Mouse (Mus musculus): ENCODE results near the gene Hoxa10.

The Hoxa10 gene

GRCm38 (mm10) chr6:52218643-52219215 is 21.9 kb downstream of the Hoxa10 start:
- peak; percentile 0 to 33 for DNase-seq (ENCODE audit: low spot score in 2 of 2)

GRCm38 (mm10) chr6:52217895-52218642 is 22.6 kb downstream of the Hoxa10 start:
- peak in 1 of 2 experiments; percentile 1 for DNase-seq (ENCODE audit: low spot score in 2 of 2)

- peak in 1 of 2 experiments; percentile 90 for DNase-seq (ENCODE audit: low spot score in 2 of 2)
Measured at GRCm38 (mm10) chr6:52217459-52217768, 23.2 kb downstream of the Hoxa10 start.

- DNase-seq (ENCODE audit: low spot score in 2 of 2) = peak; percentile 30 to 79
Measured at GRCm38 (mm10) chr6:52216691-52217458, 23.8 kb downstream of the Hoxa10 start.

DNA sequence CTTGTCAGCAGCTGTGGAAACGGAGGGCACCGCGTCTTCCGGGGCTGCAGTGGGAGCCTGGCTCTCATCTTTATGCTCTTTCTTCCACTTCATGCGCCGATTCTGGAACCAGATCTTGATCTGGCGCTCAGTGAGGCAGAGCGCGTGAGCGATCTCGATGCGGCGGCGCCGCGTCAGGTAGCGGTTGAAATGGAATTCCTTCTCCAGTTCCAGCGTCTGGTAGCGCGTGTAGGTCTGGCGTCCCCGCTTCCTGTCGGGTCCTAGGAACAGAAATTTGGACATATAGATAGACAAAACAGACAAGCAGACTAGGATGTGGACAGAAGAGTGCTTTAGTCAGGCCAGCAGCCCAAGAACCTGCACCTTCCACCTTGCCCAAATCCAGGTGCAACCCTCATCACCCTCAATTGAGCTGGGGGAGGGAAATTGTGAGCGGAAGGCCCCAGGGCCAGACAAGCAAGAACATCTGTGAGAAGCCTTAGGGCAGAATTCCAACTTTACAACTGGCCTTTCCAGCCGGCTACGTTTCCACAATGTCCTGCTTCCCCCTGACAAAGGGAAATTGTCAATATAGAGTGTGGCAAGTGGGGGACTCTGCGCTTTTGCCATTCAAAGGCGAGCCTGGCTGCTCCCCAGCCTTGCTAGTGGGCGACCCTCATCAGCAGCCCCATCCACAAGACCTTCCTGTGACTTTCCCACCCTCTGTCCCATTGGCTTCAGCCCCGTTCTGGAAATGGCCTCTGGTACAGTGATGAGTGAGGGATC is 24.7 kb downstream of the Hoxa10 start:
- peak; percentile 2 to 42 for DNase-seq (ENCODE audit: low spot score in 2 of 2)

DNA sequence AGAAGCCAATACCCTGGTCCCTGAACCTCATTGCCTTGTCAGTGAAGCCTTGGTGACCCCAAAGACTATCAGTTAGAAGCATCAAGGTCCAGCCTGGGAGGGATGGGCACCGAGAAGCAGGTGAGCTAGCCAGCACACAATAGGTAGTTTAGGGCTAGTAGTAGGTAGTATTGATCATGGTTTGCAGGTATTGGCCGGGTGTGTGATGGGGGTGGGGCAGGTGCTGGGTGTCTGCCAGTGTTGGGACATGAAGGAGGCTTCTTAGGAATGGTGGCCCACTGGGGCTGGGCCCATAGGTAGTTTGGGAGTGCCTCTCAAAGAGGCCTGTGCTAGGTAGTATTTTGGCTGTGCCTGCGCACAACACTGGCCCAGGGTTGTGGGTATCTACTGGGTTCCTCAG is 25.6 kb downstream of the Hoxa10 start:
- DNase-seq (ENCODE audit: low spot score in 2 of 2) = no peak

GRCm38 (mm10) chr6:52214271-52214670 is 26.4 kb downstream of the Hoxa10 start:
- no peak for DNase-seq (ENCODE audit: low spot score in 2 of 2)

- DNase-seq (ENCODE audit: low spot score in 2 of 2) = peak; percentile 73 to 76
Measured at GRCm38 (mm10) chr6:52213119-52213986, 27.3 kb downstream of the Hoxa10 start, which contains the start of the genes Hoxa3 and Gm28308. TSS of gene Hoxa3 (minus strand) at chr6:52213336. TSS of gene Gm28308 (minus strand) at chr6:52213339.

GRCm38 (mm10) chr6:52212556-52213118 is 28.0 kb downstream of the Hoxa10 start:
- DNase-seq (ENCODE audit: low spot score in 2 of 2) = peak in 1 of 2 experiments; percentile 36

GRCm38 (mm10) chr6:52211961-52212360 is 28.7 kb downstream of the Hoxa10 start:
- DNase-seq (ENCODE audit: low spot score in 2 of 2) = peak in 1 of 2 experiments; percentile 8

DNA sequence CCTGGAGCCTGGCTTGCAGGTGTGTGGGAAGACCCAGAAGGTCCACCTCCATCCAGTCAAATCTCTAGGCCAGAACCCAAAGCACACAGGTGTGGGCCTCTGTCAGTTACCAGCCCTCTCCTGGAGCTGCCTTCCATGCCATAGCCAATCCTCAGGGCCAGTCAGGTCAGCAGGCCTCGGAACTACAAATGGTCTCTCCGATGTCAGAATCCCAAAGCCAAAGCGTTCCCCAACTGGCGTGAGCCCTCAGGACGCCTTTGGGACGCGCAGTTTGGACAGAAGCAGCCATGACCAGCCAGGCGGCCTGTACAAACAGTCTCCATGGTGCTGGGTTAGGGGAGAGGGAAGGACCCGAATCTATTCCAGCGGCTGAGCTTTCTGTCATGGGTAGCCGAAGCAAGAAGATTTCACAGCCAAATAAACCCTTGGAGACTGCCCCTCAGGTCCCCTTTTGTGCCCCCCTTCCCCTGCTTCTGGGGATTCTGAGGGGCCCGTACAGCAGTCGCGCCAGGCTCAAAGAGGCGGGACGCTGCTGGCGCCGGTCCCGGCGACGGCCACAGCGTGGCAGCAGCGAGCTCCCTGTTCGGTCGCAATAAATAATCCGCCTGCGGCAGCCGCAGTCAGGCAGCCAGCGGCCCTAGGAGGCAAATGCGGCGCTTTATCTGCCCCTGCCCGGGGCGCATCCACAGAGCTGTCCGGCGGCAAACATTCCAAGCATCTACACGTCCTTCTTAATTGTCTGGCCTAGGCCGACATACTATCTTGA is 29.3 kb downstream of the Hoxa10 start:
- peak in 1 of 2 experiments; percentile 75 for DNase-seq (ENCODE audit: low spot score in 2 of 2)

- no peak for DNase-seq (ENCODE audit: low spot score in 2 of 2)
Measured at GRCm38 (mm10) chr6:52209685-52210046, 31.0 kb downstream of the Hoxa10 start.

DNA sequence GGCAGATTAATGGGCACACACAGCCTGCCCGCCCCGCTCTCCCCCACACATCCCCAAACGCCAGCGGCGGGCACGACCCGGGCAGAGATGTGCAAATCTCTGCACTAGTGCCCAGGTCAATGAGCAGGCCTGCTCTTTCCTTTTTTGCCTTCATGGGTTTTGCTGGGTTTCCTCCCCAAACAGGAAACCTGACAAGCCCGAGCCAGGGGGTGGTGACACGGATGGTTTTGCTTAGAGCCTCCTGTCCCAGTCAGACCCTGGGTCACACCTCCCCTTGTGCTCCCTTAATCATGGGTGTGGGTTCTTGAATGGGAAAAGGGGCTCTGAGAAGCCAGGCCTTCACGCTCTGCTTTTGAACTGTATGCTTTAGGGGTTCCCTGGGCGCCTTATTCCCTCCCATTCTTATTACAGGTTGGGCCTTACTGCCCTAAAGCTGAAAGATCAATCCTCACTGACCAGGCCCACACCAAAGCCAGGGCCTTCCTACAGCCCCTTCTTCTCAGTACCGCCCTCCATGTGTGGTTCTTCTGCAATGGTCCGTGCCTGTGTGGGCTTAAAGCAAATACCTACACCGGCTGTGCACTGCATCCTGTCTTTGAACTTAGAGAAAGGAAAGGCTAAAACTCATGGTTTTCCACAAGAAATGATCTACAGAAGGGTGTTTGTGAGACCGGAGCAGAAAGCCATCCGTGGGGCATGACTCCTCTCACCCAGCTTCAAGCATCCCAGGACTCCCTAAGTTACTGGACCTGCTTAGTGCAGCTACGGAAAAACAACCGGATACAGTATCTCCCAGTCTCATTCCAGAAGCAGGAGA is 31.6 kb downstream of the Hoxa10 start:
- DNase-seq (ENCODE audit: low spot score in 2 of 2) = peak in 1 of 2 experiments; percentile 5

- DNase-seq (ENCODE audit: low spot score in 2 of 2) = peak in 1 of 2 experiments; percentile 30
Measured at GRCm38 (mm10) chr6:52208072-52208867, 32.4 kb downstream of the Hoxa10 start, which contains the start of gene Hoxa6. TSS of gene Hoxa6 (minus strand) at chr6:52208722.

DNA sequence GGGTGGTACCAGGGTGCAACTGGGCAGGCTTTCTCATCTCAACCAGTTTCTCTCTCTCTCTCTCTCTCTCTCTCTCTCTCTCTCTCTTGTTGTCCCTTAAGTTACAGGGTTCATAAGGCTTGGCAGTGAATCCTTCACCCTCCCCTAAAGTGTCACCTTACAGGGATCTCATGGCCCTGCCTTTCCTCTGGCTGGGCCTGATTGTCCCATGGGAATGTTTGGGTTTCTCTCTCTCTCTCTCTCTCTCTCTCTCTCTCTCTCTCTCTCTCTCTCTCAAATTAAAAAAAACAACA is 33.0 kb downstream of the Hoxa10 start:
- DNase-seq (ENCODE audit: low spot score in 2 of 2) = no peak

DNA sequence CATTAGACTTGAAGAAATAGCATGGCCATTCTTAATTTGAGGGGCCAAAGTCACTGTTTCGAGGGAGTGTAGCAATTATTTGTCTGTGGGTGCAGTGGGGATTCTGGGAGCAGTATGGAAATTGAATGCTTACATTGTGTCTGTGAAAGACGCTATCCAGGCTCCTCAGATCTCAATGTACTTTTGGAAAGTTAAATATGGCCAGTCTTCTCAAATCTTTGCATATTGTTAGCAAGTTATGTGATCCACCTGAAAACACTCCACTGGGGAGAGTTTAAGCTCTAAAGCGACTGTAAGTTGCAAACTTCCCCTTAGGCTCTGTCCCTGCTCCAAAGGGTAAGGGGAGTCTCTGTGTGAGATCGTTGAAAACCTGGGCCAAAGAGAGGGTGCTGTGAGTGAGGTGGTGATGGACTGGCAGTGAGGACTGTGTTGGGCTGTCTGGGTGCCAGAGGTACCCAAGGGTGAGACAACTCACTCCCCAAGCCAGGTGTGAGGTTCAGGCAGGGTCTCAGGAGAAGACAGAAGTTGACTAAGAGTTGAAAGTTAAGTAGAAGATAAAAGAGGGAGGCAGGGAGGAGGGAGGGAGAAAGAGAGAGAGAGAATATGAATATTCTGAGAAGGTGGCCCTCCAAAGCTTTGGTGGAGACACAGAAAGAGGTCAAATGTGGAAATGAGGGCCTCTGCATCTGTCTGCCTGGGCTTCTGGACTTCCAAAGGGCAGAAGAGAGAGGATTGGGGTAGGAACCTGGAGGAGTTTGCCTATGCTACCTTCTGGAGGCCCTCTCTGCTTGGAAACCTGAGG is 33.6 kb downstream of the Hoxa10 start:
- DNase-seq (ENCODE audit: low spot score in 2 of 2) = no peak
